Mouse (Mus musculus) C2C12 (cell line): ENCODE results near the gene D1Ertd622e.

Experiments
- CTCF ChIP-seq: IDR thresholded peaks from one replicate; pipeline ENCODE4 v1.5.1; 2011; ENCODE audit not compliant: control insufficient read depth, insufficient read depth, insufficient read length
- MAX ChIP-seq: IDR thresholded peaks from one replicate; pipeline ENCODE4 v1.6.1; 2011; ENCODE audit warnings: mild to moderate bottlenecking, control low read depth

DNA sequence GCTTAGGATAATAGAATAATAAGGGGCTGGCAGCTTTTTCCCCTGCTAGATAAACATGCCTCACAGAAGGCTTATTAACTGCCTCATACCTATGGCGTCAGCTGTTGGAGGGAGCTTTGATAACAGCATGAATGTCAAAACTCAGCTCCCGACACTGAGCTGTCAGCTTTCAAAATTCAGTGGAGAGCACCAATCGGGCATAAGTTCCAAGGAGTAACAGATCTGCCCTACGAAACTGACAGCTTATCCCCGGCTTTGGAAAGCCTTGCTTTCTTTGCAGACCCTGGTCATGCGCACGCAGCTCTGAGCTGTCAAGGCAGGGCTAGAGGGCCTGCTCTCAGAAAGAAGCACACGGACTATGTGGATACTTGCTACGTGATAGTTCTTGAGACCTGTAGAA is 91.1 kb downstream of the D1Ertd622e start:
- TF ChIP-seq CTCF = no peak
- no peak for TF ChIP-seq MAX
